Mouse (Mus musculus) embryo, embryonic 9.5 days (tissue): ENCODE data around the gene Fcor.

Source experiments
- DNase-seq: peaks from one replicate; pipeline ENCODE4 v3.0.0-alpha.2; 2017; ENCODE audit errors: extremely low spot score

The Fcor gene

DNA sequence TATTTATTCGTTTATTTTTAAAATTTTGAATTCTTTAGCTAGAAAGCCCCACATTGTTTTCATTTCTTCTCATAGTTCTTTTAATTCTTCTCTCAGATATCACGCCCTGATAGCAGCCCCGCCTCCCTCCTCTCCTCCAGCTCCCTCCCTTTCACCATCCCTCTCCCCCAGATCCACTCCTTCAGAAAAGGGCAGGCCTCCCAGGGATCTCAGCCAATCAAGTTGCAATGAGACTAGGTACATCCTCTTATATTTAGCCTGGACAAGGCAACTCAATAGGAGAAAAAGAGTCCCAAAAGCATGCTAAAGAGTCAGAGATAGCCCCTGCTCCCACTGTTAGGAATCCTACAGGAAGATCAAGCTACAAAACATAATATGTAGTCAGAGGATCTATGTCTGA, 2.5 kb upstream of the Fcor start:
- DNase-seq = no peak

DNA sequence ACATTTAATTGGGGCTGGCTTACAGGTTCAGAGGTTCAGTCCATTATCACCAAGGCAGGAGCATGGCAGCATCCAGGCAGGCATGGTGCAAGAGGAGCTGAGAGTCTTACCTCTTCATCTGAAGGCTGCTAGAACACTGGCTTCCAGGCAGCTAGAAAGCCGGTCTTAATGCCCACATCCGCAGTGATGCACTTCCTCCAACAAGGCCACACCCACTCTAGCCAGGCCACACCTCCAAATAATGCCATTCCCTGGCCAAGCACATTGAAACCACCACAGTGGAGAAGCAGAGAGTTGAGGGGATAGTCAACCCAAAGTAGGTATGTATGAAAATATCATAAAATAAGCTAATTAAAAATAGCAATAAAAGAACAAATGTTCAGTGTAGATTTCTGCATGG, 1.8 kb downstream of the Fcor start:
- DNase-seq = no peak

DNA sequence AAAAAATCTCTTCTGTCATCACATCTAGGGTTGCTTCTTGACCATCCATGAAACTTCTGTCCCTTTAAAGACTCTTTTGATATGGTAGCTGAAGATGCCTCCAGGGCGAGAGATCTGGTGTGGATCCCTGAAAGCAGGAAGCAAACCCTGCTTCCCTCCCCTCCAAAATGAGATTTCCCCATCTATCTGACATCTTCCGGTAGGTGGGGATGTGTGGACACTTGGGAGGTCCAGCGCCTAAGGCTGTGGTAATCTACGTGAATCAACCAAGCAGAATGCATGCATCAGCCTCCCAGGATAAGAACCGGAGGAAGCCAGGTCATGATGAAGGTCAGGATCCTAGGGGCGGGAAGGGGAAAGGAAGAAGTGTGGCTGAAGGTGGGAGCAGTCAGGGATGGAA, 6.7 kb downstream of the Fcor start, which contains the start of gene Mcemp1:
TSS of gene Mcemp1 (plus strand) at position 248 of the 400 bp plus-strand sequence.
- no peak for DNase-seq

DNA sequence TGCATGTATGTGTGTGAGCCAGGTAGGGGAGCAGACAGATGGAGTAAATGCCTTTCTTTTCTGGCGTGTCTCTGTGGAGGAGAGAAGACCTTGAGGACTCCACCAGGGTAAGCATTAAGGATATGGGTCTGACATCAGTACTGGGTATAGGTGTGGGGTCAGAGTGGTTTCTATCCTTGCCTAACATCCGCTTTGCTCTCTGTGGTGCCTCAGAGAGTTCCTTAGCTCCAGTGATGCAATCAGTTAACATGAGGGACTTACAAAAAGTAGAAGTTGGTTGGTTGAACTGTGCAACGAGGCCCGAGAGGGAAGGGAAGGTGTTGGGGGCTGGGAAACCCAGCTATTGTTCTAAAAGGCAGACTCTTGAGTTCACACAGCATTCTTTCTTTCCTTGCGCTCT, 7.8 kb downstream of the Fcor start:
- DNase-seq = no peak

DNA sequence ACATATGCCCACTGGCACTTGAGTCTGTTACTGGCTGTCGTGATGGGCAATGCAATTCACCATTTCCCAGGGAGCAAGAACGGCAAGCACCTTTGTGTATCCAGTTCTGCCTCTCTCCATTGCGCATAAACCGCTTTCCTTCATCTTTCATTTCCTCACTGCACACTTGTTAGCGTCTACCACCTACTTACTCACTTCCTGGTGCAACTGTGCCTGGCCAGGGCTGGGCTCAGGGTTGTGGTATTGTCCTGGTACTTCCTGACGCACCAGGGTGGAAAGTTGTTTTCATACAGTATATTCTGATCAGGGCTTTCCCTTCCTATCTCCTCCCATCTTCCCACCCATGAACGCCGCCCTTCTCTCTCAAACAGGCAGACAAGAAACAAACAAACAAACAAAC, 11.3 kb downstream of the Fcor start:
- no peak for DNase-seq

DNA sequence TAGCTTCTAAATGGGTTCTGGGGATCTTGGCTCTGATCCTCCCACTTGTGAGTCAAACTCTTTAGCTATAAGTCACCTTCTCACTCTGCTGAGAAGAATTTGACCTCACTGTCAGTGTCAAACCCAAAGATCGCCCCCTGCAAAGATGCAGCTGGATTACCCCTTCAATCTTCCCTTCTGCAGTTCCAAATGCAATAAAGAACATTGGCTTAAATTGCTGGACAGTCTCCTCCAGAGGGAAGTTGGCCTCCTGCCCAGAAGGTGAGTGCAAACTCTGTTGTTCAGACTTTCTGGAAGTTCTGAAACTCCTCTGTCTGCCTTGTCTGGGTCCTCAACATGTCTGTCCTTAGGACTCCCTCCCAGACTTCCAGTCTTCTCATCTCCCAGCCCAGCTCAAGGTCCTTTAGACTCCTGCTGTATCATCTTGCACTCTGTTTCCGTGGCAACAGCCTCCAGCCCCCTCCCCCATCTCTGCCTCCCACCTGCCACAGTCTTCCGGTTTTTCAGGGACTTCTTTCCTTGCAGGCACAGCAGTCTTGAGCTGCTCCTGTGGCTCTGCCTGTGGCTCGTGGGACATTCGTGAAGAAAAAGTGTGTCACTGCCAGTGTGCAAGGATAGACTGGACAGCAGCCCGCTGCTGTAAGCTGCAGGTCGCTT, 15.3 kb downstream of the Fcor start:
- DNase-seq = peak; percentile 37

DNA sequence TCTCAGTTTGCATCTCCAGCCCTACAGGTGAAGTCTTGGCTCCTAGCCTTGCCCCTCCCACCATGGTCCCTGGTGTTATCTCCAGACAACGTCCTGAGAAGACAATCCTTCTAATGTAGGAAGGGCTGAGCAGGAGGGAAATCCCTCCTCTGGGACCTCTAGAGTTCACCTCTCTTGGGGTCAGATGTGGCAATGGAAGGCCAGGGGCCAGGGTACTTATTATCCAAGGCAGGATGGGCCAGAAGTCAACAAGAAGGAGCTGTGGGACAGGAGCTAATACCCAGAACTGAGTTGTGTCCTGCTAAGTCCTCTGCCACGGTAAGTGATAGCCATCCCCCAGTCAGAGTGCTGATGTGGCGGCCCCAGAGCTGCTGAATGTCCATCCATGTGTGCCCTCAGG, 16.6 kb downstream of the Fcor start, which contains the start of gene Retn:
TSS of gene Retn (plus strand) at position 245 of the 400 bp plus-strand sequence.
- no peak for DNase-seq

DNA sequence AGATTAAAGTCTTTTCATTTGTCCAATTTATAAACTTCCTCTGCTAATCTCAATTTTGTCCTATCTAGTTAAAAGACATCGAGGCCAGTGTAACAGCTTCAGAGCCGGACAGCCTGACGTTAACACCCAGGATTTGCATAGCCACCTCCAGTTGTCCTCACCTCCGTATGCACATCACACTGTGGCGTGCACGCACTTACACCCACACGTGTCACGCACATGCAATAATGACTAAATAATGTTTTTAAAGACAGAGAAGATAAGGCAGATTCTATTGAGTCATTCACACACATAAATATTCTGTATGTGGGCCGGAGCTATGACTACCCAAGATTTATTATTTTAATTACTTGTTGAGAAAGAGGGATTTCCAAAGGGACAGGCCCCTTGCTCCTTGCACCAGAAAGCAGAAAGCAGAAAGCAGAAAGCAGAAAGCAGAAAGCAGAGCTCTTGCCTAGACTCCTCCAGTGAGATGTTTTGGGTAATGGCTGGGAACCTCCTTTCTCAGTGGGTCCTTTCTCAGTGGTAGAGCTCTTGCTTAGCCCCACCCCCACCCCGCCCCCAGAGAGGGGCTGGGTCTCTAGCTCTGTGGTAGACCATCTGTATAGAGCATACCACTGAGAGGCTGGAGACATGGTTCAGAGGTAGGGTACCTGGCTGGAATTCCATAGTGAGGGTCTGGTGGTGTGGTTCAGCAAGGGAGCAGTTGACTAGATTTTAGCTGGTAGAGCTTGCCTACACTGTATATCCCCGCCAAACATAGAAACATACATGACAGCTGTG, 17.2 kb downstream of the Fcor start:
- DNase-seq = no peak

DNA sequence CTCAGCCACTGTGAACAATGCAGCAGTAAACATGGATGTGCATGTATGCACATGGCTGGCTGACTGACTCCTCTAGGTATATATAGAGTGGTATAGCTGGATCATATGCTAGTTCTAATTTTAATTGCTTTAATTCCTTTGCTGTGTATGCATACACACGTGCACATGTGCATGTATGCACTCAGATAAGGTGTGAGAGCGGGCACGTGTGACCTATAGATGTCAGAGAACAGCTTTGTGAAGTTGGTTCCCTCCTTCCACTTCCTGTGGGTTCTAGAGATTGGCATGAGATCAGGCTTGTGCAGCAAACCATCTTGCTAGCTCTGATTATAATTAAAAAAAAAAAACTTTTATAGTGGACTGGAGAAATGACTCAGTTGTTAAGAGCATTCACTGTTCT, 19.3 kb downstream of the Fcor start:
- DNase-seq = no peak

DNA sequence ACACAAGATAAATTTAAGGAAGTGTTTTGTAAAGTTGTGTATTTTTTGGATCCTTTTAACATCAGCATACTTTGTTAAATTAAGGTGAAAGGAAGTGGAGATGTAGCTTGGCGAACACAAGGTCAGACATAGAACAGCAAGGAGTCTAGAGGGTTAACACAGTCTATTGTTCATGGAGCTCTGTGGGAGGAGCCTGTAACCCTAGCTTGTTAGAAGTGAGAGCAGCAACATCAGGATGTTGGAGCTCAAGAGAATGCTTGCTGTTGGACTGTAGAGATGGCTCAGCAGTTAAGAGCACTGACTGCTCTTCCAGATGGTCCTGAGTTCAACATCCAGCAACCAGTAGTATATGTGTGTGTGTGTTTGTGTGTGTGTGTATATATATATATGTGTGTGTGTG, 23.2 kb downstream of the Fcor start:
- DNase-seq = peak; percentile 28

DNA sequence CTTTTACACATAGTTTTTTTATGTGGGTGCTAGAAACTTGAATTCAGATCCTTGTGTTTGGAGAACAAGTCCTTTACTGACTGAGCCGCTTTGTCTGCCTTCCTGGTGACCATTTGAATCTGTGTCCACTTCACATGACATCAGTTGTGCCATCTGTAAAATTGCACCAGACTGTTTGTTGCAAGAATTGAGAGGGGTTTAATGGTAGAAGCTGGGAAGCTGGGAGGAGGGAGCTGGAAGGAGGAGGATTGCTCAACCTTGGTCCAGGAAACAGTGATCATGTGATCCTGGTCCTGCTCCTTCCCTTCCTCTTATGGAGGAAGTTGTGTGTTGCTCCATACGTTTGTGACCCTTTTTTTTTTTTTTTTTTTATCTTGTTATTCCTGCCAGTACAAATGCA, 23.9 kb downstream of the Fcor start:
- DNase-seq = no peak

DNA sequence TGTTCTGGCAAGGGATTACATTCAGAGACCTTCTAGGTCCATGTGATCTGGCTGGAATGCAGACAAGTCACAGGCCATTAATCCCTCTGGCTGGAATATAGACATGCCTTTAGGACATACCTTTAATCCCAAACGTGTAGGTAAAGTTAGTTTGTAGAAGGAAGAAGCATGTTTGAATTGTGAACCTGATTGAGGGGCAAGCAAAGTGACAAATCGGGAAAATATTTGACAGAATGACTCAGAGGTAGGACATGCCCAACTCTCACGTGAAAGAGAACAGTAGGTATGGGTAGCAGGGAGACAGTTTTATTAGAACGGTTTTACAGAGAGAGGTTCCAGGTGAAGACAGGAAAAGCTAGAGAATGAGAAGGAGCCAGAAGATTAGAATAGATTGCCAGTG, 24.6 kb downstream of the Fcor start:
- DNase-seq = no peak

DNA sequence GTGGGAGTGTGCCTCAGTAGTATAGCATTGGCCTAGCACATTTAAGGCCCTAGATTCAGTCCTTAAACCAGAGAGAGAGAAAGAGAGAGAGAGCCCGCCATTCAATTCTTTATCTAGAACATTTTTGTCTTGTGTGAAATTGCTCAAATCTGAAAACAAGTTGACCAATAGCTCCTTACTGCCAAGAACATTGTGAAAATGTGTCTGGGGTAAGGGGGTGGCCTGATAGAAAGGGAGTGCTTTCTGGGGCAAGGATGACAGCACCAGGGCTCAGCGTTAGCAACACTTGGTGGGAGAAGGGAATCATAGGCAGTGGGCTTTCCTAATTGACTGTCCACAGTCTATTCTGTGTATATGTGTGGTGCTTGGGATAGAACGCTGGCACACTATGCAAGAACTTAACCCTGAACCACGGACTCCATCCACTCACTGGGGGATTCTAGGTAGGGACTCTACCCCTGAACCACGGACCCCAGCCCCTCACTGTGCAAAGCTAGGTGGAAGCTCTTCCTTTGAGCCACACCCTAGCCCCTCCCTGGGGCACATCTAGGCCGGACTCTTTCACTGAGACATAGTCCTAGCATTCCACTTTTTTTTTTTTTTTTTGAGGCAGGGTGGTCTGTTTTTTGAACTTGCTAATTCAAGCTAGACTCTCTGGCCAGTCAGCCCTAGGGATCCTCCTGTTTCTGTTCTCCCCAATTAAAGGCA, 25.2 kb downstream of the Fcor start:
- no peak for DNase-seq

DNA sequence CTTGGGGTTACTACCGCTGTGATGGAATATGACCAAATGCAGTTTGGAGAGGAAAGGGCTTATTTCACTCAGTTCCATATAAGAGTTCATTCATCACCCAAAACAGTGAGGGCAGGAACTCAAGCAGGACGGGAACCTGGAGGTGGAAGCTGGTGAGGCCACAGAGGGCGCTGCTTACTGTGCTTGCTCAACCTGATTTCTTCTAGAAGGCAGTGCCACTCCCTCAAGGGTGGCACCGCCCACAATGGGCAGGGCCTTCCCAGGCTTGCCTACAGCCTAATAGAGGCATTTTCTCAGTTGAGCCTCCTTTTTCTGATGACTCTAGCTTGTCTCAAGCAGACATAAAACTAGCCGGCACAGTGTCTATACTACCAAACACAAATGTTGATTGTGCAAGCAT, 26.4 kb downstream of the Fcor start:
- no peak for DNase-seq

DNA sequence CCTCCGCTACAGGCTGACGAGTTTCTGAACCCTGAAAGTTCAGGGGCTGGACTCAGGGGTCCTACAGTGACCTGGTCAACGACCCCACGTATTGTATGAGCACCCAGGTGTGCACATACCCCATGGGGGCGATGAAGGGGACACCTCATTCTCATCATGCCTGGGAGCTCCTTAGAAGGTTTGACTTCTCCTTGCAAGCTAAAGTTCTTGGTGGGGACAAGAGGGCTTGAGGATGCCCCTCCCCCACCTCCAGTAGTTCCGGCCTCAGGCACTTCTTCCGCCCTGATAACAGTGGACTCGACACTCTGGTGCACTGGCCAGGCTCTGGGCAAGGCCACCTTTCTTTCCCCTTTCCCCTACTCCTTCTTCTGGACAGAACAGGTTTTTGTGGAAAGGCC, 40.7 kb downstream of the Fcor start:
- DNase-seq = no peak

DNA sequence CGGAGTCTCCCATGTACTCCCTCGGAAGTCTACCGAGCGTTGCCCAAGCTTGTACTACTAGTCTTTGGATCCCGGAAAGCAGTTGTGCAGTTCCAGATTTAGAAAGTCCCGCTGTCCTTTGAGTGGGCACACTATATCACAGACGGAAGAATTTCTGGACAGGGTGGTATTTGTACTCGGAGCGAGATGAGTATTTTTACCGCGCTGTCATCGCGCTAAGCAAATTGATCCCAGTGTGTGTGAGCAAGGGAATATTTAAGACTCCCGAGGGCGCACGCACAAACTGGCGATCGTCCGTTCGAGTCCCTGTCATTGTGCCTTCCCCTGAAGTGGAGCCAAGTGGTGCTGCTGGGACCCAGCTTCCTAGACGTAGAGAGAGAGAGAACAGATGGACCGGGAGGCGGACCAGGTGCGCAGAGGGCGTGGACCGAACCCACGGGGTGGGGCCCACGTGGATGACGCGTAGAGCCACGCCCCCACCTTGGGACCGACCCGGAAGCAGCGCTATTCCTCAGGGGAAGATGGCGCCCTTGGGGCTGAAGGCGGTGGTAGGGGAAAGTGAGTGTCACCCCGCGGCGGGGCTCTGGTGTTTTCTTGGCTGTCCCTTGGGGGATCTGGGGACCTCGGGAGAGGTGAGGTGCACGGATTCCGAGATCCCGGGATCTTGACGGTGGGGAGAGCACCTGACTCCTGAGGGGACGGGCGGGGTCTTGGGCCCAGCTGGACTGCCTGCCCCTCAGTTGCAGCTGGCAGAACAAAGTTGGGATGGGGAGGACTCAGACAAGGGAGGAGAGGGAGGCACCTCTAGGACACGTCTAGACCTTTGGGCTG, 41.3 kb downstream of the Fcor start, which contains the start of gene Stxbp2:
TSS of gene Stxbp2 (plus strand) at position 309 of the 831 bp plus-strand sequence.
- DNase-seq = peak; percentile 69

DNA sequence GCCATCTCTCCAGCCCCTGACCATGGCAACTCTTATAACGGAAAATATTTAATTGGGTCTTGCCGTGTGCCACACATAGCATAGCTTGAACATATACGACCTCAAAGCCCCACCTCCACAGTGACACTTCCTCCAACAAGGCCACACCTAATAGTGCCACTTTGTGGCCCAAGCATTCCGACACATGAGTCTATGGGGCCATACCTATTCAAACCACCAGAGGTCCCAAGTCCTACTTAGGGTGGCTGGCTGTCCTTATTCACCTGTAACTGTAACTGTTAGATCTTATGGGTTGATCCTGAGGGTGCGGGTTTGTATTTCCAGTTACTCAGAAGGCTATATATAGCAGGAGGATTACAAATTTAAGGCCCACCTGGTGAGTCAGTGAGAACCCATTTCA, 44.1 kb downstream of the Fcor start:
- no peak for DNase-seq

DNA sequence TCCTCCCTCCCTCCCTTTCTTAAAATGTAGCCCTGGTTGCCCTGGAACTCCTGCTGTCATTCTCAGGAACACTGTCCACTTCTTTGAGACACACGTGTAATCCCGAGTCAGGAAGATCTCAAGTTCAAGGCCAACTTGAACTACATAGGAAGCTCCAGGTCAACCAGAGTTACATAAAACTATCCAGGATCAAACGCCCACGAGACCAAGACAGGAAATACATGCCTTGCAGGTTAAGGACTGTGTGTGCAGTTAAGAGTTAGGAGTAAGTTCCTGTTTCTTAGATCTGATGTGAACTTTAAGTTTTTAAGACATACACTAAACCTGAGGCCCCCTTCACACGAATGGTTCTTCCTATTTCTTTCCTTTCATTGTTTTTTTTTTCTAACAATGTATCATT, 45.2 kb downstream of the Fcor start:
- no peak for DNase-seq

DNA sequence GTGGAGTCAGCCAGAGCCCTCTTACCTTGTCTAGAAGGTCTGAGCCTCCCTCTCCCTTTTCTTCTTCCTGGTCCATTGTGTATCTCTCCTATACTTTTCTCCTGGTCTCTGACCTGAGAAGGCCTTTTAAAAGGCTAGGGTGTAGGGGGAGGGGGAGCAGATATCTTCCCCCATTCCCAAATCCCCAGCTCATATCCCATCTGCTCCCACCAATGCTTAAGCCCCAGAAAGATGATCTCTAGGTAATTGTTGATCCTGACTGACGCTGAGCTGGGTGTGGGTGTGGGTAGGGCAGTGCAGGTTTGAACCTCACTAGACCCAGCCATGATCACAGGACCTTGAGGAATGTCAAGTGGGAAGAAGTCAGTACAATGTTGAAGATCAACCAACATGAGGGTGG, 46.7 kb downstream of the Fcor start, which contains the start of gene Pcp2:
TSS of gene Pcp2 (minus strand) at position 101 of the 400 bp plus-strand sequence.
- DNase-seq = no peak

DNA sequence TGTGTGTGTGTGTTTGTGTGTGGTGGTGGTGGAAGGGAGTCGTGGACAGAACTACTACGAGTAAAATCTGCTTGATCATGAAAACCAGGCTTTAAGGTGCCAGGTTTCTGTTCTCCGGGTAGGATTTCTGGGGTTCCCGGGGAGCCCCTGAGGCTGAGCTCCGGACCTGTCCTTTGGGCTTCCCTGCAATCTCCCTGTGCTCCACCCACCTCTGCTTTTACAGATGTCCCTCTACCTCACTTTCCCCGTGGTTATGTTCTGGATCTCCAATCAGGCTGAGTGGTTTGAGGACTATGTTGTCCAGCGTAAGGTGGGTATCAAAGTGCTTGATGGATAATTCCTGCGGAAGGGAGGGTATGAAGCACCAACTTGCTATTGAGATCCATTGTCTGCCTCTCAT, 50.0 kb downstream of the Fcor start:
- DNase-seq = no peak

DNA sequence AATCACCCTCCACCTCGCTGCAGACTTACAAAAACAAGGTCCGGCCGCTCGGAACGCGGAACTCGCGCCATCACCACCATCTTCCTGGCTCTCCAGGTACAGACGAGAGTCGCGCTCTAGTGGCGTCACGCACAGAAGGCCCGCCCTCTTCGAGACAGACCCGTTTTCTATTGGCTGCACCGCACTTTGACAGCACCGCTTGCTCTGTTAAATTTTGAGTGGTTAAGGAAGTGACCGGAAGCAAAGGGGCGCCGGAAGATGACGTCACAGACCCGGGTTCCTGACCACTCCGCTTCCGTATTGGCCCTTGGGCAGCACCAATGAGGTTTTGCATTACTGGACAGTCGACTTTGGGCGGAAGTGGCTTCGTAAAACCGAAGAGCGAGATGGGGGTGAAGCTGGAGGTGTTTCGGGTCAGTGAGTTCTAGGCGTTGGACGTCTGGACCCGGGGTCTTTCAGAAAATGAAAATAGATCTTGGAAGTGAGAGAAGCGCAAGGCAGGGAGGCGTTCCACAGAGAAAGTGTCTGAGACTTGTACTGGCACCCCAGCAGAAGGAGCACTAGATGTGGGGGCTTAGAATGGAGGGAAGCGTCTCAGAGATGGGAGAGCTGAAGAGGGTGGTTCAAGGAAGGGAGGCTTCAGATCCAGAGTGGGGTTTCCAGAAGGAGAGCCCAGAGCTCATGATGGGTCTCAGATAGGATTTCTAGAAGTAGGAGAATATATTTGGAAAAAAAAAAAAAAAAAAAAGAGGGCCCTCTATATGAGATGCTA, 50.8 kb downstream of the Fcor start, which contains the start of the genes Xab2 and Pet100:
TSS of gene Xab2 (minus strand) at position 118 of the 772 bp plus-strand sequence.
TSS of gene Pet100 (plus strand) at position 350 of the 772 bp plus-strand sequence.
- peak; percentile 100 for DNase-seq
